In genomic region chr5:20941205-20941604, GRCm38 (mm10) we compare ENCODE assay signal across 1 mouse cellular context.
TF ChIP-seq lines count a peak whose summit lies in the region.

No protein-coding gene starts in this region.

TF ChIP-seq in CH12.LX, 34 proteins besides CTCF, POLR2A, EP300 and RAD21 (continued from another document):
- TF ChIP-seq ZKSCAN1 (IDR thresholded peaks at IDR 0.05; ENCODE audit: borderline replicate concordance, low read depth, low read length) (no peak), JUND (conservative IDR thresholded peaks at IDR 0.05; ENCODE audit: low read depth, low read length) (no peak), TCF12 (IDR thresholded peaks at IDR 0.05; ENCODE audit: low read depth, low read length) (0 out of 2 replicates have a peak, but pooled peaks have one; percentile 42), RCOR1 (conservative IDR thresholded peaks at IDR 0.05; ENCODE audit: low read depth, low read length) (no peak), CHD2 (IDR thresholded peaks at IDR 0.05; ENCODE audit: low read length) (no peak), ELF1 (IDR thresholded peaks at IDR 0.05; ENCODE audit: low read depth, low read length) (peak; percentile 46), NELFE (IDR thresholded peaks at IDR 0.05; ENCODE audit: low read depth, low read length) (0 out of 2 replicates have a peak, but pooled peaks have one; percentile 26), E2F4 (IDR thresholded peaks at IDR 0.05; ENCODE audit: insufficient replicate concordance, low read depth, low read length) (no peak), ZNF384 (IDR thresholded peaks at IDR 0.05; ENCODE audit: low read depth, low read length) (no peak), MAFK (IDR thresholded peaks at IDR 0.05; ENCODE audit: insufficient replicate concordance, low read length) (no peak), MEF2A (IDR thresholded peaks at IDR 0.05; ENCODE audit: borderline replicate concordance, low read depth, low read length) (no peak)
